Mouse (Mus musculus) embryonic facial prominence, embryonic 13.5 days (tissue): ENCODE results near the gene Eng. TPM values are rescaled to one million over a fixed set of nuclear protein-coding genes. Genes with fewer than 3 reads are reported as not detected.

Source experiments
- ATAC-seq: fragments of 200-750 bp; cut with Nextera tagmentation; 2 replicates; pipeline ENCODE4 v1.8.0; 2017; ENCODE audit warnings: low read depth; ENCODE audit not compliant: insufficient number of reproducible peaks, insufficient read depth, low FRiP score, low TSS enrichment
- H3K27ac ChIP-seq: fragments of 300-500 bp; sonication (generic); 2 replicates; pipeline ENCODE4 v1.5.1; 2015; ENCODE audit warnings: moderate library complexity, mild to moderate bottlenecking, inconsistent platforms
- H3K27me3 ChIP-seq: fragments of 300-500 bp; sonication (generic); 2 replicates; pipeline ENCODE4 v1.6.1; 2015; ENCODE audit warnings: mild to moderate bottlenecking, inconsistent platforms
- H3K36me3 ChIP-seq: fragments of 300-500 bp; sonication (generic); 2 replicates; pipeline ENCODE4 v1.6.1; 2015; ENCODE audit warnings: mild to moderate bottlenecking, inconsistent platforms
- H3K4me1 ChIP-seq: fragments of 300-500 bp; sonication (generic); 2 replicates; pipeline ENCODE4 v1.6.1; 2015; ENCODE audit warnings: inconsistent platforms
- H3K4me2 ChIP-seq: fragments of 300-500 bp; sonication (generic); 2 replicates; pipeline ENCODE4 v1.6.1; 2015; ENCODE audit warnings: moderate library complexity, mild to moderate bottlenecking, inconsistent platforms
- H3K4me3 ChIP-seq: fragments of 300-500 bp; sonication (generic); 2 replicates; pipeline ENCODE4 v1.5.1; 2015; ENCODE audit warnings: mild to moderate bottlenecking, inconsistent platforms
- H3K9ac ChIP-seq: fragments of 300-500 bp; sonication (generic); 2 replicates; pipeline ENCODE4 v1.6.1; 2015; ENCODE audit warnings: mild to moderate bottlenecking, inconsistent platforms
- H3K9me3 ChIP-seq: fragments of 300-500 bp; sonication (generic); 2 replicates; pipeline ENCODE4 v1.6.1; 2016; ENCODE audit warnings: inconsistent platforms
- WGBS: fragments of 180-500 bp; shearing (Covaris S2); methylation state at CpG from one replicate; pipeline ENCODE4 v1.1.7; 2015; ENCODE audit warnings: mixed read lengths; 5-methylcytosine and 5-hydroxymethylcytosine counted together
- polyA plus RNA-seq: library from polyadenylated mRNA; unstranded; fragments of >200 nt; fragmentation: Nextera tagmentation; extraction: Ambion mirVana; gene quantifications from 2 replicates; pipeline ENCODE4 v1.2.1, GENCODE M21; 2015

Eng gene
- polyA plus RNA-seq, 1 experiment from 2014 or later = 49.1 TPM

- H3K27ac ChIP-seq = peak overlapping the region; percentile 29
- H3K27me3 ChIP-seq = no peaks in the 10 kb centered on the region
- H3K9me3 ChIP-seq = no peaks in the 10 kb centered on the region
- no peak overlapping the region for H3K9ac ChIP-seq
- ATAC-seq = no peak
- 62% methylated on average over 5 of the region's 5 CpGs for WGBS
- H3K4me2 ChIP-seq = no peak overlapping the region
- H3K4me3 ChIP-seq = no peak overlapping the region
- no peaks in the 10 kb centered on the region for H3K36me3 ChIP-seq
- peaks cover 32% of the 10 kb centered on the region for H3K4me1 ChIP-seq
These were observed 12.7 kb upstream of the Eng start for GRCm38 (mm10) chr2:32633660-32634059.

DNA sequence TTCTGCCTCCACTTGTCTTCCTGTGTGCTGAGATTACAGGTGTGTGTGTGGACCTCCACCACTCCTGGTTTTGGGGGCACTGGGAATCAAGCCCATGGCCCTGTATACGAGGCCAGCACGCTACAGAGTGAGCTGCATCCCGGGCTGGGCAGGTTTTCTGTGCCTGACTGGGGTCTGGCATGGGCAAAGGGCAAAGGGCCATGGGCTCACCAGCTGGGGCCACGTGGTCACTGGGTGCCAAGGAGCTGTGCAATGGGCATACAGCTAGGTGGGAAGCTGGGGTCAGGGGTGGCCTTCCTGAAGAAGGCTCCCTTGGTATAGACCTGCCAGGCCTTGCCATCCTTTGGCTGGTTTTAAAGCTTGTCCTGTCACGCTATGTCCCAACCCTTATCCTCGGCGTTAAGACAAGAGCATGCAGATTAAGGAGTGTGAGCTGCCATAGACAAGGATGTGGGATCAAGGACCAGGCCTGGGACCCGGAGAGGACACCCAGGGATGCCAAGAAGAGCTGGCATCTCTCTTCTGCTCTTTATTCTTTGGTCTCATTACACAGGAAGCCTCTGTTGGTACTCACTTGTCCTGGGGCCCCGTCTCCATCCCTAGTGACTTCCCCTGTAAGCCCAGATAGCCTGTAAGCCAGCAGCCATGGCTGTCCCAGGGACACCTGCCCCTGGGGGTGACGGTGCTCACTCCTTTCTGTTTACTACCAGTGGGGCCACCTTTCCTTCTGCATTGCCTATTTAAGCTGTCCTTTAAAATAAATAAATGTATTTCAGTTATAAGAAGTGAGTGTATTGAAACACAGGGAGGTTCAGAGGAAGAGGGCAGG lies 11.9 kb upstream of the Eng start:
- Histone ChIP-seq H3K27ac (no peak overlapping the region), H3K27me3 (no peaks in the 10 kb centered on the region), H3K36me3 (no peaks in the 10 kb centered on the region), H3K4me3 (no peak overlapping the region), H3K4me2 (no peak overlapping the region), H3K4me1 (peaks cover 24% of the 10 kb centered on the region), H3K9me3 (no peaks in the 10 kb centered on the region), H3K9ac (no peak overlapping the region)
- WGBS = 83% methylated on average over 10 of the region's 10 CpGs
- no peak for ATAC-seq

- H3K27me3 ChIP-seq = no peaks in the 10 kb centered on the region
- H3K9me3 ChIP-seq = no peaks in the 10 kb centered on the region
- no peaks in the 10 kb centered on the region for H3K36me3 ChIP-seq
- H3K4me3 ChIP-seq = no peak overlapping the region
- 0 out of 2 replicates have a peak overlapping the region, but pooled peaks have one; percentile 8 for H3K27ac ChIP-seq
- H3K4me2 ChIP-seq = no peak overlapping the region
- H3K4me1 ChIP-seq = peaks cover 16% of the 10 kb centered on the region
- no peak overlapping the region for H3K9ac ChIP-seq
- 74% methylated on average over 7 of the region's 7 CpGs for WGBS
- no peak for ATAC-seq
These were observed 9.8 kb upstream of the Eng start for GRCm38 (mm10) chr2:32636617-32637016.

DNA sequence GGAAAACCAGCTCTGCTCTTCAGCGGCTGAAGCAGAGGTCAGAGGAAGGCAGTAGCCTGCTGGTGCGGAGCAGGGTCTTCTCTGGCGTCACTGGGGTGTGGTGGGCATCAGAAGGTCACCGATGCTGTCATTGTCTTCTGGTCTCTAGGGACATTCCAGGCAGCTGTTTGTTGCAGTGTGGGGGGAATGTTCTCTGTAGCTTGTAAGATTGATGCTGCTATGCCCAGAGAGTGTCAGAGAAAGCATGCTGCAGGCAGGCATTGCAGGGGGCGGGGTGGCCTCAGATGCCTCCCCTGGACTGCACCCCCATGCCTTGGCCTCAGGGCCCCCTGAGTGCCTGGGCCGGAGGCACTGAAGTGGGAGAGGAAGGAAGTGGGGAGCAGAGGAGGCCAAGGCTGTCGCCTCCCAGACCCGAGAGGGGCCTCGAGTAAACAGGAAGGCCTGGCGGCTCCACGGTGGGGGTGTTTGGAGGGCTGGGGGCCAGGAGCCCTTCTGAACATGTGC lies 8.6 kb upstream of the Eng start:
- H3K4me1 ChIP-seq = peaks cover 13% of the 10 kb centered on the region
- H3K9me3 ChIP-seq = no peaks in the 10 kb centered on the region
- peak overlapping the region; percentile 39; the same call in 1 of the 2 replicates for H3K27ac ChIP-seq
- ATAC-seq = no peak
- H3K27me3 ChIP-seq = no peaks in the 10 kb centered on the region
- no peak overlapping the region for H3K4me2 ChIP-seq
- H3K4me3 ChIP-seq = no peak overlapping the region
- no peaks in the 10 kb centered on the region for H3K36me3 ChIP-seq
- peak overlapping the region; percentile 32; the same call in 1 of the 2 replicates for H3K9ac ChIP-seq
- 26% methylated on average over 11 of the region's 11 CpGs for WGBS

DNA sequence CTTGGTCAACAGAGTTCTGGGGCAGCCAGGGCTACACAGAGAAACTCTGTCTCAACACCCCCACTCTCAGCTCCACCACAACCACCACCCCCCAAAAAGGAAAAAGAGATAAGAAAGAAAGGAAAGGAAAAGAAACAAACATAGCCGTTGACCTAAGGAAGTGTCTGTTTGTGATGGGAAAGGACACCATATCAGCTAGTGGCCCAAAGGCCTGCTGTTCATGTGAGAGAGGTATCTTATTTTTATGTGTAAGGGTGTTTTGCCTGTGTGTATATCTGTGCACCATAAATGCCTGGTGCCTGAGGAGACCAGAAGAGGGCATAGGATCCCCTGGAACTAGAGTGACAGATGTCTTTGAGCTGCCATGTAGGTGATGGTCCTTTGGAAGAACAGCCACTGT lies 6.8 kb upstream of the Eng start:
- H3K4me2 ChIP-seq = no peak overlapping the region
- no peaks in the 10 kb centered on the region for H3K9me3 ChIP-seq
- no peak overlapping the region for H3K4me3 ChIP-seq
- no peak overlapping the region for H3K27ac ChIP-seq
- H3K27me3 ChIP-seq = no peaks in the 10 kb centered on the region
- H3K9ac ChIP-seq = no peak overlapping the region
- no peak for ATAC-seq
- 93% methylated on average over 1 of the region's 1 CpGs for WGBS
- no peaks in the 10 kb centered on the region for H3K36me3 ChIP-seq
- H3K4me1 ChIP-seq = peaks cover 12% of the 10 kb centered on the region

DNA sequence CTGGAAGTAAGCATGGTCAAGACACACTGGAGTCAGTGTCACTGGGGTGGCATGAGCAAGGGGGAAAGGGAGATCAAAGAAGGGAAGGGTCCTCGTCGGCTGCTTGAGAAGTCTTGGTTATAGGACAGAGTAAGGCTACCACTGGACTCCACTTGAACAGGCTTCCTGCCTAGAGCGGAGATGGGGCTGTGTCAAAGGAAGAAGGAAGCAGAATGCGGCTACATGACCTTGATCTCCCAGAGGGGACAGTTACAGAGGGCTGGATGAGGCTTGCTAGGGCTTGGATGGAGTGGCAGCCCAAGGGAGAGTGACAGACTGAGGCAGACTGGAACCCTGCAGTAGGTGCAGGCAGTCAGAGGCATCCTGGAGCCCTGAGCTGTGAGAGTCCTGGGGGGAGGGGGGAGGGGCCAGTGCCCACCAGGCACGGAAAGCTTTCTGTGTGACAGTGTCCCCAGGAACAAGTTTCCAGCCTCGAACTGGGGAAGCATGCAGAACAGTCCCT lies 5.8 kb upstream of the Eng start:
- 55% methylated on average over 6 of the region's 6 CpGs for WGBS
- Histone ChIP-seq H3K27ac (no peak overlapping the region), H3K36me3 (no peaks in the 10 kb centered on the region), H3K9ac (no peak overlapping the region), H3K4me2 (no peak overlapping the region), H3K4me3 (no peak overlapping the region), H3K4me1 (peaks cover 16% of the 10 kb centered on the region), H3K9me3 (no peaks in the 10 kb centered on the region), H3K27me3 (no peaks in the 10 kb centered on the region)
- ATAC-seq = no peak

DNA sequence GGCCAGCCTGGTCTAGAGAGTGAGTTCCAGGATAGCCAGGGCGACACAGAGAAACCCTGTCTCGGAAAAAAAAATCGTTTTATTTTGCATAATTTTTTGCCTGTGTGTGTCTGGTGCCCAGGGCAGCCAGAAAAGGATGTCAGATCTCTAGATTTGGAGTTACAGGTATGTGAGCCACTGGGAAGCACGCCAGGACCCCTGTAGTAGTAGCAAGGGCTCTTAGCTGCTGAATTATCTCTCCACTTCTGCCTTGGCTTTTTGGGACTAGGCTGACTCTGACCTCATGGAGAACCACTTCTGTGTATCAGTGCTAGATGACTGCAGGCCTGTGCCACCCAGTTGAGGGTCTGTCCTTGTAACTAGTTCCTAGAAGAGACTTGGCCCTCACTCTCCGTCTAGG lies 4.6 kb upstream of the Eng start:
- H3K4me1 ChIP-seq = peaks cover 27% of the 10 kb centered on the region
- H3K9me3 ChIP-seq = no peaks in the 10 kb centered on the region
- no peaks in the 10 kb centered on the region for H3K27me3 ChIP-seq
- H3K27ac ChIP-seq = no peak overlapping the region
- ATAC-seq = no peak
- H3K36me3 ChIP-seq = no peaks in the 10 kb centered on the region
- H3K9ac ChIP-seq = no peak overlapping the region; the same call in 1 of the 2 replicates
- H3K4me2 ChIP-seq = no peak overlapping the region
- no peak overlapping the region for H3K4me3 ChIP-seq
- WGBS = 81% methylated on average over 5 of the region's 5 CpGs

DNA sequence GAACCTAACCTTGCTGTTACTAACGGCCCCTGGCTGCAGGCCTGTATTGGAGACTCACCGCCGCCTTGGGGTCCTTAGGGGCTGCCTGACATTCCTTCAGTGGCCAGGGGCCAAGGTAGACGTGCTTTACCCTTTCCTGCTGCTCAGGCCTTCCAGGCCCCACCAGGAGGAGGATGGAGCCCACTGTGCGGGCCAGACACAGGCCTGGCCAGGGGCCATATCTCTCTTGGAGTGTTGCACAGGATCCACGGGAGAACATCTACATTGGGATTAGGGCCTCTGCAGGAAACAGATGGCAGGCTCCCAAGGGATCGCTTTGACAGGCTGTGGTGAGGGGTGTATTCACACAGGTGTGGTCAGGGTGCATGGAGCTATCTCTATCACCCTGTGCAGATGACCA lies 3.6 kb upstream of the Eng start:
- Histone ChIP-seq H3K36me3 (no peaks in the 10 kb centered on the region), H3K4me2 (no peak overlapping the region), H3K9ac (no peak overlapping the region), H3K27ac (no peak overlapping the region), H3K4me3 (no peak overlapping the region), H3K9me3 (no peaks in the 10 kb centered on the region), H3K4me1 (peaks cover 32% of the 10 kb centered on the region), H3K27me3 (no peaks in the 10 kb centered on the region)
- 0 out of 2 replicates have a peak, but pooled peaks have one; percentile 18 for ATAC-seq
- 73% methylated on average over 7 of the region's 7 CpGs for WGBS

GRCm38 (mm10) chr2:32644083-32644482 lies 2.3 kb upstream of the Eng start:
- Histone ChIP-seq H3K9me3 (no peaks in the 10 kb centered on the region), H3K9ac (no peak overlapping the region), H3K4me1 (peaks cover 28% of the 10 kb centered on the region), H3K27me3 (no peaks in the 10 kb centered on the region), H3K4me3 (no peak overlapping the region), H3K36me3 (no peaks in the 10 kb centered on the region), H3K27ac (no peak overlapping the region), H3K4me2 (no peak overlapping the region)
- no peak for ATAC-seq
- WGBS = 81% methylated on average over 9 of the region's 9 CpGs

- H3K27me3 ChIP-seq = no peaks in the 10 kb centered on the region
- 0 out of 2 replicates have a peak overlapping the region, but pooled peaks have one; percentile 16 for H3K9ac ChIP-seq
- 85% methylated on average over 8 of the region's 8 CpGs for WGBS
- no peak overlapping the region for H3K4me3 ChIP-seq
- H3K4me2 ChIP-seq = no peak overlapping the region
- no peak overlapping the region for H3K27ac ChIP-seq
- H3K36me3 ChIP-seq = no peaks in the 10 kb centered on the region
- peaks cover 28% of the 10 kb centered on the region for H3K4me1 ChIP-seq
- H3K9me3 ChIP-seq = no peaks in the 10 kb centered on the region
- ATAC-seq = no peak
These were observed 1.5 kb upstream of the Eng start for GRCm38 (mm10) chr2:32644799-32645475.

DNA sequence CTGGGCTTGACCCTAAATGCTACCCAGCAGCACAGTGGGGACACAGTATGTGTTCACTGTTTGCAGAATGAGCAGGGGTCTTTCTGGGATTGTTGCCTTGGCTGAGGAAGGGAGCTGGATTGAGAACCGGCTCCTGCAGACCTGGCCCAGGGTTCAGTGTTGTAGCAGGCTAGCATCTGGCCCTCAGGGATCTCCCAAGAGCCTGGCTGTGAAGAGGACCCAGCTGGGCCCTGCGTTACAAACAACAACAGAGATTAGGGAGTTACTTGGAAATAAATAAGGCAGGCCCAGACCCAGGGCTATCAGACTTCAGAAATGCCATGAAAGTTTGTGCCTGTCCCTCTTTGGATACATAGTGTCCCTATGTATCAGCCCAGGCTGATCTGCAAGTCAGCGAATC lies 748 bp upstream of the Eng start:
- Histone ChIP-seq H3K27me3 (no peaks in the 10 kb centered on the region), H3K27ac (0 out of 2 replicates have a peak overlapping the region, but pooled peaks have one; percentile 73), H3K36me3 (no peaks in the 10 kb centered on the region), H3K9me3 (no peaks in the 10 kb centered on the region), H3K4me3 (no peak overlapping the region), H3K4me2 (no peak overlapping the region), H3K9ac (0 out of 2 replicates have a peak overlapping the region, but pooled peaks have one; percentile 16), H3K4me1 (peaks cover 28% of the 10 kb centered on the region)
- WGBS = 69% methylated on average over 3 of the region's 3 CpGs
- no peak for ATAC-seq
